Mouse (Mus musculus) 3T3-L1 (cell line): Measurements from ENCODE around the gene Osbp.
"Not testable (repeated sequence)": the region's sequence is repeated elsewhere in the genome, so short reads cannot be mapped to it uniquely, and the experiment has no call there.

Experiments
- DNase-seq: peaks from one replicate; pipeline ENCODE4 v3.0.0-alpha.2; 2015; ENCODE audit warnings: low read depth, low spot score

Osbp gene

DNA sequence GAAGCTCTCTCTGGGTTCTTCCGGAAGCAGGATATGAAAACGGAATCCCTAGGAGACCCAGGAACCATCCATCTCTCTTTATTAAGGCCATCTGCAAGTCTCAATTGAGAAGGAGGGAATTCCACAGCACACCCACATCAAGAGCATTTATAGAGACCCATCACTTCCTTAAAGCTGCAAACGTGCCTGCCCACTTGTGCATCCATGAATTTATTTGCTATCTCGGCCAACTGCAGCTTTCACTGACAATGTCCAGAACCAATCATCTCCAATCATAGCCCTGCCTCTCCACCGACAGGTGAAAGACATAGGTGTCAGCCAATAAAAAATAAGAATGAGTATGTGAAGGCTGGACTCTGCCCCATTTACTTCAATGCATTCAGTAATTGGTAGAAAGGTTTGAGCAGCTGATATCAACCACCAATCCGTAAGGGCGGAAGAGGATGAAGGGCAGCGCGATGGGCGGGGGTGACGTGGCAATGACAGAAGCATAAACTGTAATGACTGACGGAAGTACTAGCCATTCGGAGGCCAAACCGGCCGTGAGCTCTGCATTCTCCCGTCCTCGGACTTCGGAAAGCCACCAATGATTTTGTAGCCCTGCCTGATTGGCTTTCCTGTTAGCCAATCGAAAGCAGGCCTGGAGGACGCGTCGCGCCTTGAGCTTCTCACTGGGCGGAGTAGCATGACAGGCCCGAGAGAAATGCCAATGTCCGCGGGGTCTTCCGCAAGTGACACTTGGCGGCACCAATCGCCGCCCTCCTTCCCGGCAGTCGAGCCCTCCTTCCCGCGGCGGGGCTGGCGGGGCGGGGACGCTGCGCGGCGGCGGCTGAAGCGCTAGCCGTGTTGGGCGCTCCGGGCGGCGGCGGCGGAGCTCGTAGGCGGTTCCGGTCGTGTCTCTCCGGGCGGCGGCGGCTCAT is at the start of gene Osbp:
Gene Osbp (plus strand): TSS at position 919 of the 920 bp plus-strand sequence.
- peak; percentile 100 for DNase-seq

DNA sequence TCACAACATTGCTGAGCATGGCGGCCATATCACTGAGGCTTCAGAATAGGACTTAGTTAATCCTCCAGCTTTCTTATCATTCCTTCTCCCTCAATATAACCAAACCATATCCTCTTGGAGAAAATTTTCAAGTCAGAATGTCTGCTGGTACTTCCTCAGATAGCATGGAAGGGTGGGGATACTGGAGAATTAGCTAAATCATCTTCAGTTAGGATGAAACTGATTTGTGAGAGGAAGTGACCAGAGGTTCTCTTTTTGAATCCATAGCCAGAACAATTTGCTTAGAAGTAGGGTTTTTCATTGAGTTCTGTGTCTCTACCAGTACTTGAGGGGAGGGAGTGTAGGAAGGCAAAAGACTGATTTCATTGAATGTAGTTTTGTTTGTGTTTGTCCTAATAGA is 43.7 kb upstream of the Osbp start:
- DNase-seq, result no peak

DNA sequence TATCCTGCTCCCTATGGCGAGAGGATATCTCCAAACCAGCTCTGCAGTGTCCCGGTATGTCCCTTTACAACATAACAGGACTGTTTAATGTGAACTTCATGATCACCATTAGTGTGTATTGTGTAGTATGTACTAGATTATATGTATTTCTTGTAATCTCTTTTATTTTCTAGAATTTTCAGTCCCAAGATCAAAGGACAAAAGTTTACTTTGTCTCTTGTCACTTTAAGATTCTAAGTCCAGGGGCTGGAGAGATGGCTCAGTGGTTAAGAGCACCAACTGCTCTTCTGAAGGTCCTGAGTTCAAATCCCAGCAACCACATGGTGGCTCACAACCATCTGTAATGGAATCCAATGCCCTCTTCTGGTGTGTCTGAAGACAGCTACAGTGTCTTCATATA is 43.2 kb upstream of the Osbp start:
- DNase-seq, result not testable (repeated sequence)

DNA sequence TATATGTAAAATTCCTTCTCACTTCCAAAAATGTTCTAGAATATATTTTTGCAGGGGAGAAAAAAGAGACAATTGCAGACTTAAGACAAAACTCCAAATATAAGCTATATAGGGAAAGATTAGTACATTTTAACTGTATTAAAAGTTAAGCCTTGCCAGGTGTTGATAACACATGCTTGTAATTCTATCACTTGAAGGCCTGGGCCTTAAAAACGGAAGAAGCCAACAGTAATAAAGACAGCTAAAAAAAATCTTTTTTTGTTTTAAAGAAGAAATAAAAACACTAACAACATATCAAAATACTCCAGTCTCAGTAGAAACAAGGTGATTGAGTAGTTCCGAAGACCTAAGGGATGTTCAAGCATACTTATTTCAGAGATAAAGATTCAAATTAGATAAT is 39.4 kb upstream of the Osbp start:
- no peak for DNase-seq

DNA sequence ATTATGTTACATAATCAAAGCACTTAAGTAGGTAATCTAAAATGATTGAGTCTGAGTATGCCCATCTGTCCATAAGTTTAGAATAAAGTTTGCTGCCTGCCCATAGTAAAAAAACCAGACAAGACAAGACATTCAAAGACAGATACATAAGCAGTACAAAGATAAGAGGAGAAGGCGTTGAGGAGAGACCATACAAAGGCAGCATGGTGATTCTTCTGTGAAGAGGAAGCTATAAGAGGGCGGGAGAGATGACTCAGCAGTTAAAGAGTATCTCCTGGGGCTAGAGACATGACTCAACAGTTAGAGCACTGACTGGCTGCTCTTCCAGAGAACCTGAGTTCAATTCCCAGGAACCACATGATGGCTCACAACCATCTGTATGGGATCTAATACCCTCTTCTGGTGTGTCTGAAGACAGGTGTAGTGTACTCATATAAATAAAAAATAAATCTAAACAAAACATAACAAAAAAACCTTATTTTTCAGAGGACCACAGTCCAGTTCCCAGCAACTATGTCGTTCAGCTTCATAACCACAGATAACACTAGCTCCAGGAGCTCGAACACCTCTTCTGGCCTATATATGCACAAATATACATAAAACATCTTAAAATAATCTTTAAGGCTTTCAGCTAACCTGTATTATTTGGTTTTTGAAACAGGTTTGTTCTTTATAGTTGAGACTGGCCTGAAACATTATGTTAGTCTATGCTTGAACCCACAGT is 37.6 kb upstream of the Osbp start:
- DNase-seq, result peak; percentile 83

DNA sequence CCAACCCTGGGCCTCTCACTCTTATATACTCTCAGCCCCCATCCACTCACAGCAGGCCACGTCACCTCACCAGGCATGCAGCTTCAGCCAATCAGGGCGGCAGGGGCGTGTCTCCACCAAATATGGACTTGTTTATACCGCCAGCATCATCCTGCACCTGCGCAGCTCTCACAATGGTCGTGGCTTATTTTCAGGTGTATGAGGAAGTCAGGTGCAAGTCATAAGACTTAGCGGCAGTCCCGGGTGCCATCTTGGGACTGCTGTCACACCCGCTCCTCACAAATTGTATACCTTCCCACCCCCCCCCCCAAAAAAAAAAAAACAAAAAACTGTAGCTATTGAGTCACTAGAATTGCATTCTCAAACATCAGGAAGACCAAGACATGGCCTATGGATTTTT is 19.3 kb upstream of the Osbp start:
- DNase-seq, result not testable (repeated sequence)

DNA sequence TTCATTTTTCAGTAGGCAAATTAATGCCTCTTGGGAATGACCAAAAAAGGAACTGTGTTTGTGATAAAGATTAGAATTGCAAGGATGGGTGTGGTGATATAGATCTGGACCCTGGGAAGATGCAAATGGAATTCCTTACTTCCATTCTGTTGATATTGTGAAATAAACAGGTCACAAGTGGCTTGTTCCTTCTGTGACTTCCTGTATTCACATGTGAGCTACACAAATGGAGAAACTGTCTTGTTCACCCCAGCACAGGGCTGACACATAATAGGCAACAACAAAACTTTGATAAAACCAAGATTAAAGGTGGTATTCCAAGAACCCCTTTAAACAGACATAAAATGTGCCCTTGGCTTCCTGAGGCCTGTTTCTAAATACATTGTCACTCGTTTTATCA is 15.9 kb upstream of the Osbp start:
- no peak for DNase-seq

DNA sequence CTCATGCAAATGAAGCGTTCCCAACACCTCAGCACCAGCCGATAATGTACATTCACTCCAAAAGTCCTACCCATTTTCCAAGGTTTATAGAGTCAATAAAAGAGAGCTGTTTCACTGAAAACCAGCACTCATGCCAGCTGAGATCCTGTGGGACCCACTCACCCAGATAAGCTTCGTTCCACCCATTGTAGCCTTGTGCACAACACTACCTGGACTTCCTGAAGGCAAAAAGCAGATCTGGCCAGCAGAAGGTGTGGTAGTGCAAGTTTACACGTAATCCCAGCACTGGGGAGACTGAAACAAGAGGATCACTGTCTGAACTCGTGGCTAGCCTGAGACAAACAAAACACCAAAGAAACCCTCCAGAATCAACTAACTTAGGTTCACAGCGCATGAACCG is 15.0 kb upstream of the Osbp start:
- DNase-seq, result no peak

DNA sequence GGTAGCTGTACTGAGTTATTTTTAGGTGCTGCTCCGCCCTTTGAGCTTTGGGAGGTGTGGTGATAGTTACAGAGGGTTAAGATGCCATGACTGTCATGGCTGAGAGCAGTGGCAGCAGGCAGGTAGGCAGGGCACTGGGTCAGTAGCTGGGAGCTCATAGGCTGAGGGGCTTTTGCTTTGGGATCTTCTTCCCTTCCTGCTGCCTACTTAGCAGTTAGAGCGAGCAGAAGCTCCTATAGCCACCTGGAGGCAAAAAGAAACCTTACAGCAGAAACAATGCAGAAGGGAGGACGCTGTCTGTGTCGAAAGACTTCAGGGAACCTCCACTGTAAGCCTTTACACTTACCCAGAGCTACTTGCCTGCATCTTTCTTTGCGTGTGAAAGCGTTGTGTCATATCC is 11.5 kb upstream of the Osbp start:
- no peak for DNase-seq

DNA sequence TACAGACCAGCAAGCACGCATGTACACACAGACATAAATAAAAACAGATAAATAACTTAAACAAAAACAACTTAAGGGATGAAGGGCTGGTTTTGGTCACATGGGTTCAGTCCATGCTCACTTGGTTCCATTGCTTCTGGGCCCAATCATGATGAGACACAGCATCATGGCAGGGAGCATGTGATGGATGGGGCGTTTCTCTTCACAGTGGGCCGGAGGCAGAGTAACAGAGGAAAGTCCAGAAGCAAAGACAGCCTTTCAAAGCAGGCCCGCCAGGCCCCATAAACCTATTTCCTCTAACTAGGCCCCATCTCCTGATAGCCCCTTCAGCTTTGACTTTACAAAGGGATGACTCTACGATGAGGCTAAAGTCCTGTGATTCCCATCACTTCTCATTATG is 9.1 kb upstream of the Osbp start:
- DNase-seq, result no peak

DNA sequence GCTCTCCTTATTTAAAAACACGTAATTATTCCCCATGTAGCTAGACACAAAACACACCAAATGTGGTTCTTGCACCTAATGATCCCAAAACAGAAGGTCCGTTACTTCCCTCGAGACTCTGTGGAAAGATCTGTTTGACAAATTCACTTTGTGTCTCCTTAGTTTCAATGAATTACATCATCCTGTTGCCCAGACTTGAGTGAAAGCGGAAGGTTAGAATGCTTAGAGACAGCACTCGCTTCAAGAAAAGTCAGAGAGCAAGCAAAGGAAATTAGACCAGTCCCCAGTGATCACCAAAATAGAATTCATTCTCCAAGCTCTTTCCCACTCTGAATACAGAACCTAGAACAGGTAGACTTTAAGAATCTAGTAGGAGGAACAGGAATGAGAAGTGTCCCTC is 8.3 kb upstream of the Osbp start:
- peak; percentile 48 for DNase-seq

DNA sequence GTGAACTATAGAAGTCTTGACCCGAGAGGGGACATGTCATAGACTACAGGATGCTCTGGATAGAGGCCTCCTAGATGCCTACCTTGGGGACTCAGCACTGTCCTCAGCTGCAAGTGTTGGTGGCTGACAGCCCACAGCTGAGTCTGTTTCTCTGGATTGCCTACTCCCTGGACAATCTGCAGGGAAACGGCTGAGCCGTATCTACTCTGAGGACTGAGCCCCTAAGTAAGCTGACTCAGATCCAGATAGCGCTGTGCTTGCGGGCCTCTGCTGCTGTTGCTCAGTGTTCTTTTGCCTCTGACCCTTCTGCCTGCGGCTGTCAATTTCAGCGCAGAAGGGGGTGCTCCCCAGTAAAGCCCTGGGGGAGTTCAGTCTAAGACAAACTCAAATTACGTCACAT is 7.9 kb upstream of the Osbp start:
- DNase-seq, result no peak

DNA sequence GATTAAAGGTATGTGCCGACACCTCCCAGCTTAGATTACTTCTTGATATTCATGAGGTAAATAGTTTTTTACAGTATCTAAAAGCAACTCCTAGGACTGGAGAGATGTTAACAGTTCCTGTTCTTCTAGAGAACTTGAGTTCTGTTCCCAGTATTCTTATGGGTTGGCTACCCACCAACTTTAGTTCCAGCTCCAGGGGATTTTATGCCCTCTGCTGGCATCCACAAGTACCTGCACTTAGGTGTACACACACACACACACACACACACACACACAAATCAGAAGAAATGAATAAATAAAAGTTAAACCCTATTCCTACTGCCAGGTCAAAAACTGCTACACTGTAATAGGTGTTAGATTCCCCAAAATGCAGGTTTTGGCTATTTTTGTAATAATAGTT is 1.5 kb upstream of the Osbp start:
- peak; percentile 58 for DNase-seq

DNA sequence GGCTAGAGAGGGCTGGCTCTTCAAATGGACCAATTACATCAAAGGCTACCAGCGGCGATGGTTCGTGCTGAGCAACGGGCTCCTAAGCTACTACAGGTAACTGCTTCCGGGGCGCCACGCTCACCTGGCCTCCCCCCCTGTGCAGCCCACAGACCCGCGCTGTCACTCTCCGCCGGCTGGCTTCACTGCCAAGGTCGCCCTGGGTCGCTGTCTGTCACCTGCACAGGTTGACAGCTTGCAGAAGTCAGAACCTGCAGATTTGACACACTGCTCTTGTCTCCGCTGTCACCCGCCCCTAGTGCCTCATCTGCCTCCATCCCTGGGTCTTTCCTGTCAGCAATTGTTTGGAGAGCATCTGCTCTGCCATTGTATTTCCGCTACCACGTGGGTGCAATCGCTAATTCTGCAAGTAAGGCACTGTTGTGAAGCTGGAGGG is 478 bp downstream of the Osbp start:
- DNase-seq, result peak; percentile 53

DNA sequence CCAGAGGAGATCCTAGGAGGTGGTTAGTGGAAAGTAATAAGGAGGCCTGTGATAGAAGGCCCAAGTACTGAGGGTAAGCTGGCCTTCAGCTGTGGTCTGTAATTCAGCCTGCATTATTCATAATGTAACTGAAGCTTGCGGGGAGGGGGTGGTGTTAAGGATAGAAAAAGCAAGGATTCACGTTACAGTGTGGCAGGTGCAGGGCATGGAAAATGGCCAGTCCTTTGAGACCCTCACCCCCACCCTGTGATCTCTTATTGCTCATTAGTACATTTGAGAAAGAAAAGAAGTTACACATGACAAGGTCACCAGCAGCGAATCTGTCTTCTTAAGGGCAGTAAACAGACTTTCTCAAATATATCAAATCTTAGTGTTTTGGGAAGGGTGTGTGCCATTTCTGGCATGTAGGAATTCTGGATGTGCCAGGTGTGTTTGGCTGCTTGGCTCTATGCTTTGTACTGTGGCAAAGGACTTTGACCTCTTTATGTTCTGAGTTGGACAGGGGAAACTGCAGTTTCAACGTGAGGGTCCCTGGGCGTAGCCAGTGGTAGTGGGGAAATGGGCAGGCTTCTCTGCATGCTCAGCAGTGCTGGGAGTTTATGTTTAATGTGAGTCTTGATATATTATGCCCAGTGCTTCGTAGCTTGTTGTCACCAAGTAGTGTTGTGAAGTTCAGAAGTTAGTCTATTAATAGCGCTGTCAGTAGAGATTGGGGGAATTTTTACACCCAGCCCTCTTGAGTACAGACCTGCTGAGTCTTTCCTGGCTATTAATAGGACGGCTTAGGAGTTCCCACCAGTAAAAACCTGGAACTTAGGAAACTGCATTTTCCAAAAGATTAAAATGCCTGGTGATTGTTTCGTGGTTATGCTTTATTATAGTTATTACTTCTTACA is 3.7 kb downstream of the Osbp start:
- DNase-seq, result no peak

DNA sequence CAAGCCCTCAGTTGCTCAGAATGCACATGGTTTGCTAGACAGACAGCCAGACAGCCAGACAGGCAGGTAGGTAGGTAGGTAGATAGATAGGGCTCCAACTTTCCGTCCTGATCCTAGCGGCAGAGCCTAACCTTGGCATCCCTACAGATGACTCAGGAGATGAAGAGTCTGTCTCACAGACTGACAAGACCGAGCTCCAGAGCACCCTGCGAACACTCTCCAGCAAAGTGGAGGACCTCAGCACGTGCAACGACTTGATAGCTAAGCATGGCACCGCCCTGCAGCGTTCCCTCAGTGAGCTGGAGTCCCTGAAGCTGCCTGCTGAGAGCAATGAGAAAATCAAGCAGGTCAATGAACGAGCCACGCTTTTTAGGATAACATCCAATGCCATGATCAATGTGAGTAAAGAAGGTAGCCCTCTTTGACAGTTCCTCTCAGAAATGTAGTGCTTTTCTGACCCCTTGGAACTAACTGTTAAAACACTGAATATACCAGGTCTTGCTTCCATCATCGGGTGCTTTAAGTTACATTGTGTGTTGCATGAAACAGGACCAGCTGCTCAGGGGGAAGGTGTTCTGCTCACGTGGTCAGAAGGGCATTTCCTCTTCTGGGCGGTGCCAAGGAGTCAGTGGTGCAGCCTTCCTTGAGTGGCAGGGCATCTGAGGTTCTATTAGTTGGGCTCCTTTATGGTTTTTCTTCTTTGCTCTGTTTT is 7.9 kb downstream of the Osbp start:
- DNase-seq, result no peak

DNA sequence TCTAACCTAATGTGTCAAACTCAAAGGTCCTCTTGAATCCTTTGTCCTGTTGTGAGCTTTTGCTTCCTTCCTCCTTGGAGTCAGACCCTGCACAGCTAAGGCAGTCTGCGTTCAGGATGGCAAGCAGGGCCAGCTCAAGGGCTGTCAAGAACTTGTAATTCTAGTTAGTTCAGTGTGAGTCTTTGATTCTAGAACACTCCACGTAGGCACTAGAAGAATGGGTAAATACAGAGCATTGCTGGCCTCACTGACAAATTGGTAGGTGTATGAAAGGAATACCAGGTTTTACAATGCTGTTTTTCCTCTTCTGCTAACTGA is 8.4 kb downstream of the Osbp start:
- no peak for DNase-seq

DNA sequence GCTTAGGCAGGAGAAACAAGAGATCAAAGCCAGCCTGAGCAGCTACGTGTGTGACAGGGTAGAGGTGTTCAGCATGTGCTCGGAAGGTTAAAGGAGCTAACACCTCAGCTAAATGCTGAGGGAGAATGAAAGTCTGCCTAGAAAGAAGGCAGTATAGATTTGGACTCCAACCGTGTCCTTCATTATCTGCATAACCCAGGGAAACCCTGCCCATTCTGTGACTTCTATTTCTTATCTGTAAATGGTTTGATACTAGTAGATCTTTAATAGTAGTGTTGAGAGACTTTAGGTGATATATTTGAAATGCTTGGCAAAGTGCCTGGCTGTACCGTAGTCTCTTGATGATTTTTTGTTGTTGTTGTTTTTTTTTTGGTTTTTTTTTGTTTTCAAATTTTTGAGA is 9.9 kb downstream of the Osbp start:
- DNase-seq, result no peak

DNA sequence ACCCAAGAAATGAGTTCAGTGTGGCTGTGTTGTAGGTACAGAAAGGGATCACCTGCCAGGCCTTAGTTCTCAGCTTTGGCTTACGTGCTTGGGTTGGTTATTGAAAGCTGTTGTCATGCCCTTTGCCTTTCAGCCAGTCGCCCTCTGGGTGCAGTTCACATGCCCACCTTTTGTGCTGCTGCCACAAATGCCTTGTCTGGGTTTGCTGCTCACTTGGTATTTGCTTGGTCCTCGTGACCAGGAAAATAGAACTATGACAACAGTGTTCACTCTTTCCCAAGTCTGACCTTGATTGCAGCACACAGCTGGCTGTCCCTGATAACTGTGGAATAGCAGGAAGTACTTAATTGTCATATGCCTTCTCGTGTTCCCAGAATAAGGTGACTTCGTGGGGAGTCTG is 11.6 kb downstream of the Osbp start:
- no peak for DNase-seq

DNA sequence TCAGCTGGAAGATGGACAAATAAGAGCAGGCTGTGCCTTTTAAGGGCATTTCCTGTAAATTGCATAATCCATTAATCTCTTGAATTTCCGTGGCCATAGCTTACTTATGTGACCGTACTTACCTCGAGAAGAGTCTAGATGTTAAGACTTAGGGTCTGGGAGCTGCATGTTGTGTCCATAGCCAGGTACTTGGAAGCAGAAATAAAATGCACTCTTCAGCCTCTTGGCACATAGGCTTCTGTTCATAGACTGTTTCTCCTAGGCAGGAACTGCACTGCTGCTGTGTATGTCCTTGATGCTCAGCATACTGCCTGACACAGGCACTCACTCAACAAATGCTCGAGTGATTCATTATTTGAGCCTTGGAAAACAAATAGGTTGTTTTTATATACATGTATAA is 14.7 kb downstream of the Osbp start:
- no peak for DNase-seq

DNA sequence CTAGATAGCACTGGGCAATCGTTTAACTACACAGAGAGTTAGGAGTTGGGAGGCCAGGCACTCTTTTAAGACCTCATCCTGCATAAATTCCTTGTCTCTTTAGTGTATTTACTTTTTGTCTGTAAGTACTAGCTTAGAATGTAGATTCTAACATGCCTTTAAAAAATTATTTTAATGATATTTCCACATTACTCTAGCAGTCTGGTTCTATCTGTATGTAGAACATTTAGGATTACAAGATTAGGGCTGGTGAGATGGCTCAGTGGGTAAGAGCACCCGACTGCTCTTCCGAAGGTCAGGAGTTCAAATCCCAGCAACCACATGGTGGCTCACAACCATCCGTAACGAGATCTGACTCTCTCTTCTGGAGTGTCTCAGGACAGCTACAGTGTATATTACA is 18.9 kb downstream of the Osbp start:
- not testable (repeated sequence) for DNase-seq
